In genomic region chr8:35237279-35237678, GRCm38 (mm10) we compare ENCODE assay signal across 16 mouse cellular contexts.
DNase-seq lines count a peak whose midpoint lies in the region; ATAC-seq and TF ChIP-seq lines count a peak whose summit lies in the region.
"Had no signal": no experiment of that assay in that cellular context is flagged by ENCODE, and none has a peak within 500 bp of the region (broad histone marks: within the 10 kb centered on the region; RNA-seq: fewer than 3 reads in every experiment).

No protein-coding gene starts in this region.

- H3K27ac ChIP-seq in kidney, postnatal 0 days = no peak overlapping the region
- H3K27ac ChIP-seq in embryonic facial prominence, embryonic 15.5 days (replicated peaks) = peak overlapping the region; percentile 63
- H3K27ac ChIP-seq in hindbrain, postnatal 0 days = no peak overlapping the region
- no peak overlapping the region for H3K27ac ChIP-seq in kidney, adult 2 months (ENCODE audit: insufficient read depth, low read depth, low read length)
- H3K27ac ChIP-seq: hindbrain, embryonic 15.5 days; left cerebral cortex, adult 2 months; midbrain, embryonic 12.5 days had no signal

- intact Hi-C loops in heart, postnatal 10 days (cut with DNase I) = loop anchor here (5.0 kb wide), 1 partner anchor 65 kb away; no protein-coding TSS in a partner anchor

- DNase-seq in kidney, postnatal 0 days (ENCODE audit: low spot score) = peak; percentile 55
- DNase-seq in kidney, postnatal 14 days = no peak
- peak; percentile 4 for DNase-seq in 3T3-L1 (ENCODE audit: low read depth, low spot score)
- peak; percentile 49 to 56 for DNase-seq in heart, postnatal 10 days
- DNase-seq in hindbrain, postnatal 0 days (ENCODE audit: low spot score) = no peak
- no peak for DNase-seq in kidney, adult 2 months
- DNase-seq in c-Kit-positive CD71-positive TER-119-positive erythroid progenitor cells, embryonic 14.5 days (ENCODE audit: low spot score) = no peak
- DNase-seq: embryo, embryonic 11 days; liver, postnatal 0 days; spleen, adult 18-20 months; thymus, adult 2 months had no signal

- WGBS in kidney, postnatal 0 days = 65% methylated on average over 6 of the region's 6 CpGs
- 41% methylated on average over 6 of the region's 6 CpGs for WGBS in embryonic facial prominence, embryonic 15.5 days
- 75% methylated on average over 6 of the region's 6 CpGs for WGBS in hindbrain, postnatal 0 days
- 68% methylated on average over 6 of the region's 6 CpGs for WGBS in kidney, adult 2 months

- H3K9ac ChIP-seq in kidney, postnatal 0 days (ENCODE audit: low read depth, low read length) = no peak overlapping the region
- no peak overlapping the region for H3K9ac ChIP-seq in embryonic facial prominence, embryonic 15.5 days
- H3K9ac ChIP-seq in hindbrain, postnatal 0 days (replicated peaks; ENCODE audit: low read length) = no peak overlapping the region
- H3K9ac ChIP-seq: hindbrain, embryonic 15.5 days; liver, postnatal 0 days; midbrain, embryonic 12.5 days; neural tube, embryonic 13.5 days had no signal

- TF ChIP-seq CTCF in kidney, postnatal 0 days (IDR thresholded peaks at IDR 0.05; ENCODE audit: low read depth) = no peak
- no peak for TF ChIP-seq CTCF in hindbrain, postnatal 0 days (IDR thresholded peaks at IDR 0.05; ENCODE audit: low read depth)
- no peak for TF ChIP-seq CTCF in kidney, adult 2 months (conservative IDR thresholded peaks at IDR 0.05; ENCODE audit: insufficient read depth, insufficient read length, low read depth, low read length)

- no peak overlapping the region for H3K4me2 ChIP-seq in kidney, postnatal 0 days (ENCODE audit: low read length)
- H3K4me2 ChIP-seq in embryonic facial prominence, embryonic 15.5 days (replicated peaks) = peak overlapping the region; percentile 31; the same call in 1 of the 2 replicates
- H3K4me2 ChIP-seq in hindbrain, postnatal 0 days (ENCODE audit: low read depth, low read length) = no peak overlapping the region
- H3K4me2 ChIP-seq: hindbrain, embryonic 15.5 days; midbrain, embryonic 12.5 days; neural tube, embryonic 13.5 days had no signal

- H3K4me1 ChIP-seq in kidney, postnatal 0 days (replicated peaks; ENCODE audit: insufficient read depth, low read length) = no peaks in the 10 kb centered on the region
- H3K4me1 ChIP-seq in embryonic facial prominence, embryonic 15.5 days = peaks cover 39% of the 10 kb centered on the region
- H3K4me1 ChIP-seq in hindbrain, postnatal 0 days (ENCODE audit: insufficient read depth, low read length) = 0 out of 2 replicates have a peak, but pooled peaks cover 5% of the 10 kb centered on the region
- no peaks in the 10 kb centered on the region for H3K4me1 ChIP-seq in kidney, adult 2 months (ENCODE audit: control insufficient read depth, insufficient read depth, low read length)
- H3K4me1 ChIP-seq: midbrain, embryonic 12.5 days had no signal

- no peak for ATAC-seq in kidney, postnatal 0 days (replicated peaks; ENCODE audit: low FRiP score, low read depth)
- ATAC-seq in embryonic facial prominence, embryonic 15.5 days (ENCODE audit: insufficient number of reproducible peaks, low FRiP score, low TSS enrichment, low read depth) = peak; percentile 12; the same call in 1 of the 2 replicates
- ATAC-seq in hindbrain, postnatal 0 days = no peak
- ATAC-seq: liver, postnatal 0 days had no signal

- no peak overlapping the region for H3K4me3 ChIP-seq in kidney, postnatal 0 days (replicated peaks; ENCODE audit: low read depth, low read length)
- peak overlapping the region; percentile 4; the same call in 1 of the 2 replicates for H3K4me3 ChIP-seq in embryonic facial prominence, embryonic 15.5 days (replicated peaks)
- H3K4me3 ChIP-seq in hindbrain, postnatal 0 days (ENCODE audit: low read length) = no peak overlapping the region
- no peak overlapping the region for H3K4me3 ChIP-seq in kidney, adult 2 months (ENCODE audit: insufficient read depth, low read depth, low read length)
- H3K4me3 ChIP-seq: hindbrain, embryonic 15.5 days; left cerebral cortex, adult 2 months; midbrain, embryonic 12.5 days; neural tube, embryonic 13.5 days had no signal

- H3K9me3 ChIP-seq in kidney, postnatal 0 days (replicated peaks; ENCODE audit: low read length) = no peaks in the 10 kb centered on the region
- H3K9me3 ChIP-seq in embryonic facial prominence, embryonic 15.5 days (replicated peaks) = no peaks in the 10 kb centered on the region
- H3K9me3 ChIP-seq in hindbrain, postnatal 0 days (ENCODE audit: low read length) = no peaks in the 10 kb centered on the region
- H3K9me3 ChIP-seq: hindbrain, embryonic 15.5 days; midbrain, embryonic 12.5 days; neural tube, embryonic 13.5 days had no signal

- H3K27me3 ChIP-seq in kidney, postnatal 0 days (ENCODE audit: insufficient read depth, low read length) = no peaks in the 10 kb centered on the region
- H3K27me3 ChIP-seq in embryonic facial prominence, embryonic 15.5 days = no peaks in the 10 kb centered on the region
- no peaks in the 10 kb centered on the region for H3K27me3 ChIP-seq in hindbrain, postnatal 0 days (ENCODE audit: insufficient read depth, low read length)
- H3K27me3 ChIP-seq in kidney, adult 2 months (replicated peaks; ENCODE audit: control insufficient read depth, insufficient read depth, low read length) = no peaks in the 10 kb centered on the region
- H3K27me3 ChIP-seq: hindbrain, embryonic 15.5 days; midbrain, embryonic 12.5 days; neural tube, embryonic 13.5 days had no signal

- H3K36me3 ChIP-seq in kidney, postnatal 0 days (ENCODE audit: insufficient read depth, low read length) = no peaks in the 10 kb centered on the region
- H3K36me3 ChIP-seq in embryonic facial prominence, embryonic 15.5 days = no peaks in the 10 kb centered on the region
- no peaks in the 10 kb centered on the region for H3K36me3 ChIP-seq in hindbrain, postnatal 0 days (ENCODE audit: insufficient read depth, low read length)
- no peaks in the 10 kb centered on the region for H3K36me3 ChIP-seq in kidney, adult 2 months (ENCODE audit: control insufficient read depth, insufficient read depth, low read length)
- H3K36me3 ChIP-seq: hindbrain, embryonic 15.5 days; midbrain, embryonic 12.5 days; neural tube, embryonic 13.5 days had no signal

- no peak for TF ChIP-seq POLR2A in kidney, adult 2 months (IDR thresholded peaks at IDR 0.05; ENCODE audit: low read depth, low read length)

Comparison
In these comparisons a context has a peak if more than half of its experiments do, and no peak if none do; other contexts are left out.
1. DNase-seq: peak in kidney, postnatal 0 days (single experiment), 3T3-L1 (single experiment) and heart, postnatal 10 days (2 of 2); none in kidney, postnatal 14 days (single experiment), hindbrain, postnatal 0 days (single experiment), kidney, adult 2 months (single experiment) and c-Kit-positive CD71-positive TER-119-positive erythroid progenitor cells, embryonic 14.5 days (single experiment).